Mouse (Mus musculus) hindbrain, embryonic 14.5 days (tissue): ENCODE measurements around the gene Ccdc71. TPM values are rescaled to one million over a fixed set of nuclear protein-coding genes. Genes with fewer than 3 reads are reported as not detected.

Experiments
- ATAC-seq: fragments of 200-750 bp; cut with Nextera tagmentation; 2 replicates; pipeline ENCODE4 v1.8.0; 2017; ENCODE audit warnings: moderate number of reproducible peaks, mild to moderate bottlenecking, moderate TSS enrichment, moderate library complexity; ENCODE audit not compliant: low FRiP score
- DNase-seq: peaks from one replicate; pipeline ENCODE4 v3.0.0-alpha.2; 2015; ENCODE audit warnings: low spot score
- H3K27ac ChIP-seq: fragments of 300-500 bp; sonication (generic); 2 replicates; pipeline ENCODE4 v1.5.1; 2014; ENCODE audit warnings: mild to moderate bottlenecking, moderate library complexity
- H3K27me3 ChIP-seq: fragments of 300-500 bp; sonication (generic); 2 replicates; pipeline ENCODE4 v1.6.1; 2014; ENCODE audit warnings: mild to moderate bottlenecking, low read length, mixed read lengths; ENCODE audit not compliant: control insufficient read depth, insufficient read depth
- H3K36me3 ChIP-seq: fragments of 300-500 bp; sonication (generic); replicated peaks from 2 replicates; pipeline ENCODE4 v1.6.1; 2014; ENCODE audit not compliant: control insufficient read depth, insufficient read depth
- H3K4me1 ChIP-seq: fragments of 300-500 bp; sonication (generic); replicated peaks from 2 replicates; pipeline ENCODE4 v1.6.1; 2014; ENCODE audit warnings: antibody characterized with exemption, low read length, mixed read lengths; ENCODE audit not compliant: control insufficient read depth, insufficient read depth
- H3K4me2 ChIP-seq: fragments of 300-500 bp; sonication (generic); replicated peaks from 2 replicates; pipeline ENCODE4 v1.6.1; 2014; ENCODE audit warnings: mild to moderate bottlenecking, moderate library complexity
- H3K4me3 ChIP-seq: fragments of 300-500 bp; sonication (generic); replicated peaks from 2 replicates; pipeline ENCODE4 v1.5.1; 2014; ENCODE audit warnings: mild to moderate bottlenecking, low read length
- H3K9ac ChIP-seq: fragments of 300-500 bp; sonication (generic); 2 replicates; pipeline ENCODE4 v1.6.1; 2014
- H3K9me3 ChIP-seq: fragments of 300-500 bp; sonication (generic); 2 replicates; pipeline ENCODE4 v1.6.1; 2016; ENCODE audit warnings: low read length; ENCODE audit not compliant: control insufficient read depth
- WGBS: fragments of 180-500 bp; shearing (Covaris S2); extraction: QIAGEN DNeasy Blood & Tissue Kit; methylation state at CpG from one replicate; pipeline ENCODE4 v1.1.7; 2014; 5-methylcytosine and 5-hydroxymethylcytosine counted together
- polyA plus RNA-seq: library from polyadenylated mRNA; unstranded; fragments of >200 nt; fragmentation: Nextera tagmentation; extraction: Ambion mirVana; gene quantifications from 2 replicates; pipeline ENCODE4 v1.2.1, GENCODE M21; 2014

Gene Ccdc71
- polyA plus RNA-seq, 1 experiment from 2014 or later: 44.9 TPM

DNA sequence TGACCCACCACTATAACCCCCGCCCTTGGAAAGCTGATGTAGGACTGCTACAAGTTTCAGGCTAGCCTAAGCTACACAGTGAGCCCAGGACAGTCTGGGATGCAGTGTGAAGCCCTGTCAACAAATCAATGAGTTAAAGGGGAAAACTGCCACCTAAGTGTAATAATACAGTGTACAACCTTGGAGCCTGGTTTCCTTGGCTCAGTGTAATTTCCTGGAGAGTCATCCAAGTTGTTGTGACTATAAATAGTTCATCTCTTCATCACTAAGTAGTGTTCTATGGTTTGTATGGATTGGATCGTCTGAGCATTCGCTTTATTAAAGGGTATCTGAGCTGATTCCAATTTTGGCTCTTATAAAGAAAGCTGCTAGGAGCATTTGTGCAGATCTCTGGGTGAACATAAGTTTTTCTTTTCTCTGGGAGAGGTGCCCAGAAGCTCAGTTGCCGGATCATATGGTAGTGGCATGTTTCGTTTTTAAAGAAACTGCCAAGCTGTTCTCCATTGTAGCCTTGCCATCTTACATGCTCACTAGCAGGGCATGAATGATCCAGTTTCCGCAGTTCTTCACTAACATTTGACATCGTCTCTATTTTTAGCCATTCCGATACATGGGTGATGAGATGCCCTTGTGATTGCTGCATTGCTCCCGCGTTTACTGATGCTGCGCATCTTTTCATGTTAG, 18.9 kb upstream of the Ccdc71 start:
- Histone ChIP-seq H3K9ac (no peak overlapping the region), H3K9me3 (no peaks in the 10 kb centered on the region), H3K4me3 (no peak overlapping the region), H3K27me3 (no peaks in the 10 kb centered on the region), H3K27ac (no peak overlapping the region), H3K36me3 (no peaks in the 10 kb centered on the region), H3K4me2 (no peak overlapping the region), H3K4me1 (0 out of 2 replicates have a peak, but pooled peaks cover 3% of the 10 kb centered on the region)
- ATAC-seq (no peak), DNase-seq (no peak)
- WGBS: 91% methylated on average over 11 of the region's 11 CpGs

DNA sequence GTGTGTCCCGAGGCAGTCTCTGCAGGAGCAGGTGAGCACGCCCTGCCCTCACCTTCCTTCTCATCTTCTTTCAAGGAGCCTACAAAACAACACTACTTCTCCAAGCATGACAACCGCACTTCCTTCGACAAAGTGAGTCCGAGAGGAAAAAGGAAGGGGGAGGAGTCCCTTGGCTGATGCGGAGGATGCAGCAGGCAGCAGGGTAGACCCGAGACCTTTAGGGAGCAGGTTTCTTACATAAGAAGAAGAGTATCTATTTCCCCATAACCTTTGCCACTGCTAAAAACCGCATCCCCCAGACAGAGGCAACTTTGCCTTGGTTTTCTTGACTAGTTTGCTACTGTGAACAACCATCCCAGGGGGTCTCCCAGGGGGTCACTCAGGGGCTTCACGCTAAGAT, 15.2 kb upstream of the Ccdc71 start:
- Histone ChIP-seq H3K4me2 (no peak overlapping the region), H3K27ac (no peak overlapping the region), H3K4me1 (peaks cover 11% of the 10 kb centered on the region), H3K4me3 (no peak overlapping the region), H3K27me3 (no peaks in the 10 kb centered on the region), H3K9ac (no peak overlapping the region), H3K36me3 (peaks cover 19% of the 10 kb centered on the region), H3K9me3 (no peaks in the 10 kb centered on the region)
- 59% methylated on average over 9 of the region's 9 CpGs for WGBS
- ATAC-seq (no peak), DNase-seq (no peak)

DNA sequence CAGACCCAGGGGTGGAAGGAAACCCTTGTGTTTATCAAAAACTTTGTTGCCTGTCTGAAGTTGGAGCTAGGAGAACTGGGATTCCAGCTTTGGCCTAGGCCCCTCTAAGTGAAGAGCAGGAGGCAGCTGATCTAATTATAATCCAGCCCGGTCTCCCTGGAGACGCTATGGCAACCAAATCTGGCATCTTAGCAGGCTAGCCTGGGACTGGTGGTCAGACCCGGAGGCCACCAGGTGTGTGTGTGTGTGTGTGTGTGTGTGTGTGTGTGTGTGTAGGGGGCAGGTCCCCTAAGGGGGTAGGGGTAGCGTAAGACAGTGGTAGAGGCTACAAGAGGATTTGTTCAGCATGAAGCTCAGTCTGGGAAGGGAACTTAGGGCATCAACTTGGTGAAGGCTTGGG, 10.5 kb upstream of the Ccdc71 start:
- peak overlapping the region; percentile 74 for H3K9ac ChIP-seq
- WGBS: 21% methylated on average over 4 of the region's 4 CpGs

DNA sequence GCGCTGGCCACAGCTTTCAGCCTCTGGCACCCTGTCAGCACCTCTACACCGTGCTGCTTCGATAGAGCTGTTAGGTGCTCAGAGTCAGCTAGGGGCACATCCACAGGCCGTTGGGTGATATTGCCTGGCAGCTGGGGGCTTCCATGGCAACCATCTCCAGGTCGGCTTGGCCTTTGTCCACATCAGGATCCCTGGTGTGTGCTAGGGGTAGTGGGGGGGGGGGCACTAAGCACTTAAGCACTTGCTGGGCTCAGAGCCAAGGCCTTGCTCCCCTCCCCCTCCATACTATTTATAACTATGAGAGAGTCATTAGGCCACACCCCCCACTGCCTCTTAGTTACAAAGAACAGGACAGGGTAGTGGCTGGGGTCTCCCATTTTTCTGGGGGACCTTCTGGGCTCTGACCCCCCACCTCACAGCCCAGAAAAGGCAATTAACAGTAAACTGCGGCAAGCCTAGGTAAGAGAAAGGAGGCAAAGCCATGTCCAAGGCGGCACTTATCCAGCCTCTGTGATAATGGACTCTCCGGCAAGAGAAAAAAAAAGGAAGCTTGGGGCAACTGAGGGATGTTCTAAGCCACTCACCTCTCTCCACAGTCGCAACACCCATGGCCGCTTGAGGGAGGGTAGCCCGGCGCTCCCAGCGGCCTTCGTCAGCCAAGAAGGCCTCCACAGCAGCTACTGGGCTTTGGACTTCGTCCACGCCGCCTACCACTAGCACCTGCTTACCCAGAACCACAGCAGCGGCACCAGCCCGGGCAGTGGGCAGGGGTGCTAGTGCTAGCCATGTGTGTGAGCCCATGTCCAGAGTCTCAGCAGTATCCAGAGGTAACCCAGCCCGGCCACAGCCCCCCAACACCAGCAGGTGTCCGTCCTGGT, 9.8 kb upstream of the Ccdc71 start:
- H3K4me2 ChIP-seq: peak overlapping the region; percentile 60
- ATAC-seq: peak; percentile 39
- peaks cover 43% of the 10 kb centered on the region for H3K4me1 ChIP-seq
- no peaks in the 10 kb centered on the region for H3K9me3 ChIP-seq
- 48% methylated on average over 21 of the region's 21 CpGs for WGBS
- H3K36me3 ChIP-seq: peaks cover 19% of the 10 kb centered on the region
- H3K9ac ChIP-seq: peak overlapping the region; percentile 74
- peak; percentile 73 for DNase-seq
- peak overlapping the region; percentile 85 for H3K27ac ChIP-seq
- H3K27me3 ChIP-seq: no peaks in the 10 kb centered on the region
- H3K4me3 ChIP-seq: peak overlapping the region; percentile 48

More for the DNA sequence above, 10.5 kb upstream of the Ccdc71 start:
- H3K27ac ChIP-seq: peak overlapping the region; percentile 85
- H3K9me3 ChIP-seq: no peaks in the 10 kb centered on the region
- ATAC-seq: peak; percentile 43
- peak overlapping the region; percentile 48 for H3K4me3 ChIP-seq
- peak overlapping the region; percentile 60 for H3K4me2 ChIP-seq
- peaks cover 43% of the 10 kb centered on the region for H3K4me1 ChIP-seq
- no peaks in the 10 kb centered on the region for H3K27me3 ChIP-seq
- peak; percentile 74 for DNase-seq
- peaks cover 19% of the 10 kb centered on the region for H3K36me3 ChIP-seq

DNA sequence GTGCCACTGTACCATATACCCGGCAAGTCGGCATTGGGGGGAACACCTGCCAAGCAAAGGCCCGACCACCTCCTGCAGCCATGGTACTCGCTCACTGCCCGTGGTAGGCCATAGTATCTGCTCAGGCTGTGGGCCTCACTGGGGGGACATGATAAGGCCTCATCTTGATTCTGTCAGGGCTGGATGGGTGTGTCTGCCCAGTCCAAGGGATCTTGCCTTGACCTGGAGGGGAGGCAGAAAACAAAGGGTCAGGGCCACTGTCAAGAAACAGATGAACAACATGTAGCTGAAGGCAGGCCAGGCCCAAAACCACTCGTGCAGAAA, 9.2 kb upstream of the Ccdc71 start:
- DNase-seq (no peak), ATAC-seq (no peak)
- Histone ChIP-seq H3K27me3 (no peaks in the 10 kb centered on the region), H3K4me2 (peak overlapping the region; percentile 60), H3K36me3 (peaks cover 19% of the 10 kb centered on the region), H3K27ac (peak overlapping the region; percentile 85), H3K4me1 (peaks cover 43% of the 10 kb centered on the region), H3K9me3 (no peaks in the 10 kb centered on the region), H3K9ac (peak overlapping the region; percentile 74), H3K4me3 (peak overlapping the region; percentile 48)
- WGBS: 78% methylated on average over 6 of the region's 6 CpGs

DNA sequence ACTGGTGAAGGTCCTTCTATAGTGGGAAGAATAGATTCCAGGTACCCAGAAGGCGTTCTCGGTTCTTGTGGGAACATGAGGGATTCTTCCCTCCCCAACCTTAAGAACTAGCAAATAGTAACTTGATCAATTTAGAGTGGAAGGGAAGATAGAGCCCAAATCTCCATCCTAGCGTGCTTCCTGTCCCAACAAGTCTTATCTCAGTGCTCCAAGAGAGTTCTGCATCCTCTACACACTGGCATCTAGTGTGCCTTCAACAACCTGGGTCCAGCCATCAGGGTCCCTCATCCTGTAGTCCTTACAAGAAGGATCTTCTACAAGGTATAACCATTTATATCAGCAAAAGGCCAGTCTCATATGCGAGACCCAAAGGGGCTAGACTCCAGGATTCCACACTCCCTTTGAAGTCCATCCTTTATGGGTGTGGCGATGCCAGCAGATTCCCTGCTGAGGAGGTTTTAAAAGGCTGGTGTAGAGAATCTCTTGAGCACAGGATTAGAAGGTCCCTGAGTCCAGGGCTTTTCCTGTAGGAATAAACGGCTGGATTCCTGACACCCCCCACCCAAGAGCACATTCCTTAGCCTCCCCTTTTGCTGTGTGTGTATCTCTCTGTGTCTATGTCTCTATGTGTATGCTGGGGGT, 8.7 kb upstream of the Ccdc71 start:
- H3K9me3 ChIP-seq: no peaks in the 10 kb centered on the region
- peaks cover 19% of the 10 kb centered on the region for H3K36me3 ChIP-seq
- peak overlapping the region; percentile 48 for H3K4me3 ChIP-seq
- peaks cover 43% of the 10 kb centered on the region for H3K4me1 ChIP-seq
- no peaks in the 10 kb centered on the region for H3K27me3 ChIP-seq
- 51% methylated on average over 6 of the region's 6 CpGs for WGBS
- DNase-seq (no peak), ATAC-seq (no peak)
- peak overlapping the region; percentile 76 for H3K27ac ChIP-seq
- peak overlapping the region; percentile 60 for H3K4me2 ChIP-seq
- peak overlapping the region; percentile 74 for H3K9ac ChIP-seq

DNA sequence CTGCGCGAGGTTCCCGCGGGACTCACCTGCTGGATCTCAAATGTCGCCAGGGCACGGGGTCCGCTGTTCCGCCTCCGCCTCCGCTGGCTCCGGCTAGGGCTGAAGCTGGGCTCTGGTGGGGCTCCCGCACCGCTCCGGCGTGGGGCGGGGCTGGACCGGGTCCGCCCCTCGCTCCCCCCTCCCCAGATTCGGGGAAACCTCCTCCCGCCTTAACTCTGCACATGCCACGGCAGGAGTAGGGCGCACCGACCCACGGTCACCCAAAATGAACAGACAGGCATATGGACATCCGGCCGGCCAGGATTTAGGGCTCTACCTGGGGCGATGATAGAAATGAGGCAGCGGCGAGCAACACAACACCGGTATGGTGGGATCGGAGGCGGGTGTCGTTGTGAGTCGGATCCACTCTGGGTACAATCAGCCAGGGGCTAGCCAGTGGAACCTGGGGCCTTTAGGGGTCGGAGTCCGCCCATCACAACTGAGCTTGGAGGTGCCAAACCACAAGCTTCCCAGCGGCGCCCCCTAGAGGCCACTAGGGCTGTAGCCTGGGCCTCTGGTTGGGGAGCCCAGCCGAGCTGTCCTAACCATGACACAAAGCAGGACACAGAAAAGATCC, 7.9 kb upstream of the Ccdc71 start:
- Histone ChIP-seq H3K36me3 (peaks cover 16% of the 10 kb centered on the region), H3K4me3 (peak overlapping the region; percentile 48), H3K27me3 (no peaks in the 10 kb centered on the region), H3K4me2 (peak overlapping the region; percentile 60), H3K9ac (peak overlapping the region; percentile 74), H3K9me3 (no peaks in the 10 kb centered on the region), H3K4me1 (peaks cover 43% of the 10 kb centered on the region), H3K27ac (peak overlapping the region; percentile 76)
- DNase-seq: peak; percentile 92
- ATAC-seq: peak; percentile 88
- WGBS: under 1% methylated on average over 40 of the region's 40 CpGs

DNA sequence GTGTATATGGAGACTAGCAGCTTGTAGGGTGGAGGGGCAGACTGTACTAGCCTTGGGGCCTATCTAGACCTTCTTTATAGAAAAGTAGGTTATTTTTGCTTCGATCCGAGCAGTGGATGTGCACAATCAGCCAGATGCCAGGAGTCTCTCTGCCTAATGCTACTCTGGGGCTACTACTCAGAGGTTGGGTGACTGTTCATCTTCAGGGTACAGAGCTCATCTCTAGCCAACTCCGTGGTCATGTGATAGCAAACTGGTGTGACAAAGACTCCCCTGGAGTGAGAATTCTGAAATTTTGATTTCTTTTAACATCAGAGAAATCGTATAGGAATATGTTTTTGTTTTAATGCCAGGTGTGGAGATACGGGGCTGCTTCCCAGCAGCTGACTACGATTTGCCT, 7.4 kb upstream of the Ccdc71 start:
- Histone ChIP-seq H3K9me3 (no peaks in the 10 kb centered on the region), H3K27me3 (no peaks in the 10 kb centered on the region), H3K27ac (peak overlapping the region; percentile 76), H3K4me1 (peaks cover 43% of the 10 kb centered on the region), H3K9ac (peak overlapping the region; percentile 74), H3K4me2 (peak overlapping the region; percentile 60), H3K36me3 (peaks cover 11% of the 10 kb centered on the region), H3K4me3 (peak overlapping the region; percentile 48)
- WGBS: 47% methylated on average over 6 of the region's 6 CpGs
- ATAC-seq (no peak), DNase-seq (no peak)

DNA sequence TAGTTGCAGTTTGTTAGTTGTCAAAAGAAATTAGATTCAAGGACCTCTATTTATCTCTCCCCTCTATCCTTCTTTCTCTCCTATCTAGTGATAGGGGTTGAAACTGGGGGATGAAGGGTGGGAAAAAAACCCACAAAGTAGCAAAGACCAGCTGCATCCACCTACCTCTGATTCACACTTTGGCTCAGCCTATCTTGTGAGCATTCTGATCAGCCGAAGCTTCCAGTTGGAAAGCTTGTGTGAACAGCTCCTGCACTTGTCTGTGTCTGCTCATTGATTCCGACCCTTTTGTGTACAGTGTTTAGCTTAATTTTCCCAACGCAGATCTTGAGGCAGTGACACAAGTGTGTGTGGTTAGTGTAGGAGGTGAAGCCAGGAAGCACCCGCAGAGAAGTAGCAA, 6.9 kb upstream of the Ccdc71 start:
- peak overlapping the region; percentile 74 for H3K9ac ChIP-seq
- H3K27me3 ChIP-seq: no peaks in the 10 kb centered on the region
- H3K9me3 ChIP-seq: no peaks in the 10 kb centered on the region
- no peak overlapping the region for H3K4me3 ChIP-seq
- DNase-seq (no peak), ATAC-seq (no peak)
- 86% methylated on average over 4 of the region's 4 CpGs for WGBS
- peaks cover 43% of the 10 kb centered on the region for H3K4me1 ChIP-seq
- H3K4me2 ChIP-seq: peak overlapping the region; percentile 60
- H3K27ac ChIP-seq: peak overlapping the region; percentile 76; the same call in 1 of the 2 replicates
- peaks cover 5% of the 10 kb centered on the region for H3K36me3 ChIP-seq
